Mouse (Mus musculus): ENCODE data around the gene Kansl1.
A peak's percentile ranks its signal among the peaks of the same experiment; 100 is the strongest.

Gene Kansl1

DNA sequence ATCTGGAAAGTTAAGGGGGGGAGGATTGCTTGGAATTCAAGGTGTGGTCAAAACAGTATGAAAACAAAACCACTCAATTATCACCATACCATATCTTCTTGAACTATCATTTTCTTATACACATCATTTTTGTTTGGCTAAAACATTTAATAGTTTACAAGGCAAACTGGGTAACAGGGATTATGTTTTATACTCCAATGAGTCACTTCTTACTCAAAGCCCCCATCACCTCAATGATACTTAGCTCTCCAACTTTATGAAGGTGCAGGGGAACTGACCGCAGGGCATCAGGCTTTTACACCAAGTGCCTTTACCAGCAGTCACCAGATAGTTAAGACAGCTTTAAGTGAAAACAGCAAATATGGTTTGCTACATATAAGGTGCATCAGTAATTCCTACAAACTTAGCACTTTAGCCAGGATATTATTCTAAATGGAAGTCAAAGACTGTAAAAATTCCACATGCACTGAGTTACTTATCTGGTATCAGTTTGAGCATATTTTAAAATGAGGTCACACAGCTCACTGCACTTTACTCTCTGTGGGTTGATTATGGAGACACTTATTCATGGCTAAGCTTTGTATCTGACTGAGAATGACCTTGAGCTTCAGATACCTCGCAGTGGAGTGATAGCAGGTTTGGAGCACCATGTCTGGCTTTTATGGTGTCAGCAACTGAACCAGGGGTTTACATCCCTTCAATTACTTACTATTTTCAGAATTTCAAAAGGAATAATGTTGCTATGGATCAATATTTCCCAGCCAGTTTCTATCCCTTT lies 104.6 kb downstream of the Kansl1 start:
- DNase-seq (ENCODE audit: low spot score in 2 of 2): no peak

DNA sequence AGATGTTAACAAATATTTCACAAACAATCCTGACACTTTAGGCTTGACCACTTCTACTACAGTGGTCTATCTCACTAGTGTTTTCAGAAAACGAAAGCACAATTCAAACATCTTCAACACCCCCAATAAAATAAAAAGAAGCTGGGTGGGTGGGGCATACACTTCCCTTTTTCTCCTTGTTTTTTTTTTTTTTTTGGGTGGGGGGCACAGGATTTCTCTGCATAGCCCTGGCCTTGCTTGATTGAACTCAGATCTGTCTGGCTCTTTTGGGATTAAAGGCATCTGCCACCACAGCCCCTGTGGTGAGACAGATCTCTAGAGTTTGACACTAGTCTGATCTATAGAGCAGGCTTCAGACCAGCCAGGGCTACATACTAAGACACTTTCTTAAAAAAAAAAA lies 106.0 kb downstream of the Kansl1 start:
- no peak for DNase-seq (ENCODE audit: low spot score in 2 of 2)

- no peak for DNase-seq (ENCODE audit: low spot score in 2 of 2)
Observed at GRCm38 (mm10) chr11:104361790-104362189, 106.9 kb downstream of the Kansl1 start.

- DNase-seq (ENCODE audit: low spot score in 2 of 2): no peak
Observed at GRCm38 (mm10) chr11:104346931-104347330, 121.7 kb downstream of the Kansl1 start.

- no peak for DNase-seq (ENCODE audit: low spot score in 2 of 2)
Observed at GRCm38 (mm10) chr11:104334946-104335345, 133.7 kb downstream of the Kansl1 start.

GRCm38 (mm10) chr11:104334115-104334514 lies 134.5 kb downstream of the Kansl1 start:
- no peak for DNase-seq (ENCODE audit: low spot score in 2 of 2)

GRCm38 (mm10) chr11:104332105-104332504 lies 136.6 kb downstream of the Kansl1 start:
- DNase-seq (ENCODE audit: low spot score in 2 of 2): no peak

- DNase-seq (ENCODE audit: low spot score in 2 of 2): no peak
Observed at GRCm38 (mm10) chr11:104331208-104331607, 137.5 kb downstream of the Kansl1 start.

GRCm38 (mm10) chr11:104330151-104330550 lies 138.5 kb downstream of the Kansl1 start:
- no peak for DNase-seq (ENCODE audit: low spot score in 2 of 2)

DNA sequence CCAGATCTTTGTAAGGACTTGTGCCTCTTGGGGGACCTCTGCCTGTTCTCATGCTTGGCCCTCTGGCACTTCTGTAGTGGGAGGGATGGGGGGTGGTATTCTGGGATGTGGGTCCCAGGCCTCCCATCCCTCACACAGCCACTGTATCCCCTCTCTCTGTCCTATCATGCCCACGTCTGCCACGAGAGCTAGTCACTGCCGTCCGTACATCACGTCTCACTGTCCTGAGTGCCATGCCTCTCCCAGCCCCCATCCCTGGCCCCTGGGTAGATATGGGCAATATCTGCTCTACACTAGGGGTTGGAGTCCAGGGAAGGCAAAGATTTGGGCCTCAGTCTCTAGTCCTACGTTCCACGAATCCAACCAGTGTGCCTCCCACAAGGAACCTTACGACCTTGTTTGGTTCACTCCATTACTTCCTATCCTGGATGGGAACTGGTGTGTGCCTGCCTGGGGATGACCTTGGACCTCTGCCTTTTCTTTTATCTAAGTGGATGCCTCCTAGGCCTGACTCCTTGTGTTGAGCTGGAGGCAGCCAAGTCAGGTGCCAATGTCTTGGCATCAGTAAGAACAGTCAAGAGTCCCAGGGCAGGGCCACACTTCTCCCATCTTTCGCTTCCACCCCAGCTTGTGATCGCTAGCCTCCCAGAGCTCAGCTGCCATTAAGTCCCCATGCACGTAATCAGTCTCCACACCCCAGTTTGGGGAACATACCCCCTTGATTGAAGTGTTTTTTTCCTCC lies 139.3 kb downstream of the Kansl1 start:
- DNase-seq (ENCODE audit: low spot score in 2 of 2): no peak

DNA sequence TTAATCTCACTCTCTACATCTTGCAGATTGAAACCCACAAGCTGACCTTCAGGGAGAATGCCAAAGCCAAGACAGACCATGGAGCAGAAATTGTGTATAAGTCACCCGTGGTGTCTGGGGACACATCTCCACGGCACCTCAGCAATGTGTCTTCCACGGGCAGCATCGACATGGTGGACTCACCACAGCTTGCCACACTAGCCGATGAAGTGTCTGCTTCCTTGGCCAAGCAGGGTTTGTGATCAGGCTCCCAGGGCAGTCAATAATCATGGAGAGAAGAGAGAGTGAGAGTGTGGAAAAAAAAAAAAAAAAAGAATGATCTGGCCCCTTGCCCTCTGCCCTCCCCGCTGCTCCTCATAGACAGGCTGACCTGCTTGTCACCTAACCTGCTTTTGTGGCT lies 140.7 kb downstream of the Kansl1 start:
- no peak for DNase-seq (ENCODE audit: low spot score in 2 of 2)

DNA sequence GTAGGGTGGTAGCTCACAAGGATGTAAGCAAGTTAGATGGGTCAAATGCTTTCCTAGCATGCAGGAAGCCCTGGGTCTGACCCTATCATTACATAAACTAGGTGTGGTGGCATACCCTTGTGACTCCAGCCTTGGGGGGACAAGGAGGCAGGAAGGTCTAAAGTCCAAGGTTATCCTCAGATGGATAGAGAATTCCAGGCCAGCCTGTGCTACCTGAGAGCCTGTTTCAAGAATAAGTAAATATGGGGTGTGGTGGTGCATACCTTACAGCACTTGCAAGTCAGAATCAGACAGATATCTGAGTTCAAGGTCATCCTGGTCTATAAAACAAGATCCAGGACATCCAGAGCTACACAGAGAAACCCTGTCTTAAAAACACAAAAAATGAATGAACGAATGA lies 141.2 kb downstream of the Kansl1 start:
- no peak for DNase-seq (ENCODE audit: low spot score in 2 of 2)

GRCm38 (mm10) chr11:104322142-104322541 lies 146.5 kb downstream of the Kansl1 start:
- no peak for DNase-seq (ENCODE audit: low spot score in 2 of 2)

DNA sequence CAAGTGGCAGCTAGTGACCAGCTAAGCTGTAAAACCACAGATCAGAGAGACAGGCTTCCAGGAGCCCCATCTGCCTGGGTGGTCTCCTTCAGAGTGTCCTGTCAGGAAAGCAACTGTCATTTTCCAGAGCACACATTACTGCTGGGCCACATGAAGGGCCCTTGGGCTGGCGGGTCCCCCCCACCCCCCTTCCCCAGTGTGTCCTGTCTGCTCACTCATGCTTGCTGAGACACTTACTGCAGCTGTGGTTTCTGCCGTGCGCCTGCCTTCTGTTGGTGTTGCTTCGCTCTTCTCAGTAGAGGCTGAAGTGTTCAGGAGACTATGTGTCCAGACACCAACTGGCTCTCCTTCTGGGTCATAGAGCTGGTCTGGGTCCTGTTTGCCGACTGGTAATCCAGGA lies 148.2 kb downstream of the Kansl1 start:
- no peak for DNase-seq (ENCODE audit: low spot score in 2 of 2)

DNA sequence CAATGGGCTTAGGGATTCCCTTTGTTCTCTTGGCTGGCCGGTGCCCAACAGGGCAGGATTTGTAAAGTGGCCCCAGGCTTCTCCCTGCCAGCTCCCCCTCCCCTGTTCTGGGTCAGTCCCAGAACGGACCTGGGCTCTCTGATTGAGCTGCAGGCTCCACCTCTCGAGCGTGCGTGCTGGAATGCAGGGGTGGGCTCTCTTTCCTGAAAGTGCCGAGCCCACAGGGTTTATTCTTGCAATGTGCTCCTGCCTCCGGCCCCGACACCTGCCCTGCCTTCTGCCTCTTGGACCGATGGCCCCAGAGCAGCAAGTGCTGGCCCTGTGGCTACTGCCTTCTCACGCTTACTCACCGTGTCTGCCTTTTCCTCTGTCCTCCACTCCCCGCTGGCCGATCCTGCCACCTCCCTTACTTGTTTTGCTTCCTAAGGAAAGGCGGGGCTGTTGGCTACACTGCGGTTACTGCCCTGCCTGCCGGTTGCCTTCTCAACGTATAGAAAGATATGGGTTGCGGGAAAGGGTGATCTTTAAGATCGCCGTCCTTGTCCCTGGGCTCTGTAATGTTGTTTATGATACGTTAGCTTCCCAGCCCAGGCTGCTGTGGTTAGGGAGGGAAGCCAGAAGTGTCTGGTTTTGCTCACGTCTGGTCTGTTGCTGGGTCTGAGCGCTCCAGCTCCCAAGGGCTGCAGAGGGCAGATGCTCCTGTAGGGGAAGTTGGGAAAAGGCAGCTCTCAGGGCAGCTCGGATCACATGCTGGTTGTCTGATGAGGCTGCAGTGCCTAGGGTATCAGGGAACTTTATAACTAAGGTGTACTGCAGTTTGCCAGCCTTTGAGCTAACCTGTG lies 149.5 kb downstream of the Kansl1 start:
- peak in 1 of 2 experiments; percentile 2 for DNase-seq (ENCODE audit: low spot score in 2 of 2)

DNA sequence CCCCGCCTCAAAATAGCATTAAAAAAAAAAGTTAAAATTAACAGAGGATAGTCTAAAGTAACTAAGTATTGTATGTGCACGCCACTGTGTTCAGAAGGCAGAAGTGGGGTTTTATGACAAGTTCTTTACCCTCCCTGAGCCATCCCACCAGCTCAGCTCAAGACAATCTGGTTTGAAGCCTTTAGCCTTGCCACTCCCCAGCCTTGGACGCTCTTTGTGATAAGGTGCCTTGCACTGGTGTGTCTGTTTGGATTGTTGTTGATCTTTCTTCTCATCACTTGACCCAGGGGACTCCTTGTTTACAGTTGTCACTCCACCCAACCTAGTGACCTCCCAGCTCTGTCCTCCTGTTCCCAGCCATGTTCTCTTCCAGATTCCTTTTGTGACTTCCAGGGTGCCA lies 151.0 kb downstream of the Kansl1 start:
- no peak for DNase-seq (ENCODE audit: low spot score in 2 of 2)

DNA sequence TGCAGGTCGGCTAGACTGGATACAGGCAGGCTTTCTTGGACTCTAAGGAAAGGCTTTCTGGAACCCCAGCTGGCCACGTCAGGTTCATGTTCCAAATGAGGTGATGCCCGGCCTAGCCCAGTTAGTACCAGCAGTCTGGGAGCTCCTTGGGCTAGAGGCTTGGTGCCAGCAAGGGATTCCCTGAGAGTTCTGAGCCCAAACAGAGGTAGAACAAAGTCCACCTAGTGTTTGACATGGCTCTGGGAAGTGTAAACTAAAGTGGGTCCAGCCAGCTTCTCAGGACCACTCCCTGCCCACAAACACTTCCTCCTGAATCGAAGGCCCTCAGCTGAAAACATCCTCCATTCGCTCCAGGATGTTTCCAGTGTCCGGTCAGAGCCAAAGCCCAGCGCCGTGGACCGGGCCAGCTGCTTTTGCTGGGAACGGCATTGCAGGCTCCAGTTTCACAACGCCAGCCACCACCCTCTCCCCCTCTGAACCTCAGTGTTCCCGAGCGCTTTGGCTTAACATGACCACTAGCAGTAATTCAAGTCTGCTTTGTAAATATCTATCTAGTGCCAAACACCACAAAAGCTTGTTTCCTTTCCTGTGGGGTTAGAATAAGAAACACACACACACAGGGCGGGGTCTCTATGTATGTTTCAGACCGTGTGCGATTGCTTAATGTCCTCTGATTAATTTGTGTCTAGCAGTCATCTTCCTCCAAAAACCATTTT lies 151.8 kb downstream of the Kansl1 start:
- DNase-seq (ENCODE audit: low spot score in 2 of 2): no peak

- peak in 1 of 2 experiments; percentile 65 for DNase-seq (ENCODE audit: low spot score in 2 of 2)
Observed at GRCm38 (mm10) chr11:104315703-104316102, 153.0 kb downstream of the Kansl1 start.

DNA sequence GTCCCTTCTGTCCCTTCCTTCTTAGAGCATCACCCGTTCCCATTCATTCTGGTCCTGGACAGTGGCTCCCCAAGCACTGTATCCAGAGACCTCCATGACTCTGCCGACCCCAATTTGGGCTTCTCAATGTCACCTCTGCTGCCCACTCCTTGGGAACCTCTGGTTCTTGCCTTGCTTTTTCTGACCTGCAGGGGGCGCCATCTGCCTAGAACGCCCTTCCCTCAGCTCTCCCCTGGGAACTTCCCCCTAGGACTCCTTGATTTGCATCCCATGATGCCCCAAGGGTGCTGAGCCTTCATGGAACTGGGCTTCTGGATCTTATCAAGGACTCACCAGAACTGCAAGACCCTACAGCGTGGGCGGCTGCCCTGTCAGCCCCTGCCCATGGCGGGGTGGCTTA lies 157.0 kb downstream of the Kansl1 start:
- DNase-seq (ENCODE audit: low spot score in 2 of 2): no peak

DNA sequence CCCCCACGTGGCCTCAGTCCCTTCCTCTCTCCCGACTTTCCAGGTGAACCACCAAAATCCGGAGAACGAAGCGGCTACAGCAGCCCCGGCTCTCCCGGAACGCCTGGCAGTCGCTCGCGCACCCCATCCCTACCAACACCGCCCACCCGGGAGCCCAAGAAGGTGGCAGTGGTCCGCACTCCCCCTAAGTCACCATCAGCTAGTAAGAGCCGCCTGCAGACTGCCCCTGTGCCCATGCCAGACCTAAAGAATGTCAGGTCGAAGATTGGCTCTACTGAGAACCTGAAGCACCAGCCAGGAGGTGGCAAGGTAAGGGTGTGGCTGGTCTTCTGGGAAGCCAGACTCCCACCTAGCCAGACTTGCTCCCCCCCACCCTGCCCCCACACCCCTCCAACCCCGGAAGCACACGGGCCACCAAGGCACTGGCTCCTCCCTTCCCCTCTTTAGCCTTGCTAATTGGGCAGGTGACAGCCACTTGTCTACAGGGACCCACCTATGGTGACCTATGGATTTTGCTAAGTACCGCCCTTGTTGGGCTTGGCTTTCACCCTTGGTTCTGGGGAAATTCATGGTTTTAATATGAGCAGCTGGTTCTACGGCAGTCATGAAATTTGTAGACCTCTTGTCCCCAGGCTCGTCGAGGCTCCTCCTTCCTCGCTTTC lies 158.3 kb downstream of the Kansl1 start:
- DNase-seq (ENCODE audit: low spot score in 2 of 2): no peak
